In the genomic region with DNA sequence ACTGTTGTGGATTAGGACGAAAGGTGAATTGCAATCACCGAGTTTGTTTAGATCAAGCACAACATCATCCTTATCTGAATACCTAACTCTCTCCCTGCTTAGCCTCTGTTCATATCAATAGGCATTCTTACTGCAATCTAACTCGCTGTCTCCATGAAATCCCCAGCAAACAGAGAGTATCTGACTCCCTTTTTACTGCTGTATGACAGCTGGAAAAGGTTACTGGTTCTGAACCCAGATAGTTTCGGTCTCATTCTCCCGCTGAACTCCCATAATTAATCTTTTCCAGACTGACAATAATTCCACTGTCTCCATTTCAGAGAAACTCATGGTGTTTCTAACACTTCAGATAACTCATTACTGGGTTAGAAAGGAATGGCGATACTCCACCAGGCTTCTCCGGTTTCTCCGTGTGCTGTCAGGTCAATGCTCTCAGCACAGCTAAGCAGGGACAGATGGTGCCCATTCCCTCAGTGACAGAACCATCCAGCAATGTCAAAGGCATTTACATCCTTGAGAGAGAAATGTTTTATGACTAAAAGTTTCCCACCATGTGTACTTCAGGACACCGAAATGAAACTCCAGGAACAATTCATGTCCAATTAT, we compare ENCODE assay signal across 9 mouse cellular contexts.
DNase-seq lines count a peak whose midpoint lies in the region; ATAC-seq lines count a peak whose summit lies in the region.
"Had no signal": no experiment of that assay in that cellular context is flagged by ENCODE, and none has a peak within 500 bp of the region (broad histone marks: within the 10 kb centered on the region; RNA-seq: fewer than 3 reads in every experiment).

No protein-coding gene starts in this region.

- H3K9ac ChIP-seq in hindbrain, embryonic 13.5 days = no peak overlapping the region
- H3K9ac ChIP-seq in heart, embryonic 14.5 days (ENCODE audit: low read length) = peak overlapping the region; percentile 51
- no peak overlapping the region for H3K9ac ChIP-seq in liver, embryonic 15.5 days

- no peak overlapping the region for H3K4me3 ChIP-seq in hindbrain, embryonic 10.5 days
- H3K4me3 ChIP-seq in hindbrain, embryonic 13.5 days = no peak overlapping the region
- peak overlapping the region; percentile 31 for H3K4me3 ChIP-seq in brown adipose tissue, adult 24 weeks (ENCODE audit: insufficient read depth, low read depth, low read length)
- H3K4me3 ChIP-seq in heart, embryonic 14.5 days (ENCODE audit: control insufficient read depth in 1 of 2, insufficient read depth in 1 of 2, low read depth in 1 of 2, low read length in 2 of 2) = peak overlapping the region in 1 of 2 experiments; percentile 27; a peak in 3 of 4 replicates
- H3K4me3 ChIP-seq in liver, embryonic 15.5 days (replicated peaks) = peak overlapping the region; percentile 31; the same call in 1 of the 2 replicates

- DNase-seq in hindbrain, embryonic 10.5 days (ENCODE audit: low spot score) = peak; percentile 31
- no peak for DNase-seq in frontal cortex, adult 2 months (ENCODE audit: extremely low spot score in 1 of 2, low spot score in 1 of 2)
- no peak for DNase-seq in frontal cortex, postnatal 25 days (ENCODE audit: low spot score in 2 of 2)
- DNase-seq in spleen, postnatal 36 days (ENCODE audit: low spot score in 2 of 2) = no peak
- DNase-seq: layer of hippocampus, postnatal 36 days had no signal

- H3K9me3 ChIP-seq in hindbrain, embryonic 10.5 days = no peaks in the 10 kb centered on the region
- H3K9me3 ChIP-seq in hindbrain, embryonic 13.5 days = no peaks in the 10 kb centered on the region
- H3K9me3 ChIP-seq in heart, embryonic 14.5 days (ENCODE audit: control insufficient read depth, low read length) = no peaks in the 10 kb centered on the region
- H3K9me3 ChIP-seq in liver, embryonic 15.5 days (replicated peaks) = no peaks in the 10 kb centered on the region

- no peak for ATAC-seq in hindbrain, embryonic 13.5 days (ENCODE audit: low FRiP score)
- no peak for ATAC-seq in heart, embryonic 14.5 days (ENCODE audit: insufficient number of reproducible peaks, insufficient read depth, low FRiP score, low read depth)
- no peak for ATAC-seq in liver, embryonic 15.5 days (ENCODE audit: insufficient read depth)

- WGBS in hindbrain, embryonic 10.5 days = 75% methylated on average over 9 of the region's 9 CpGs
- 67% methylated on average over 9 of the region's 9 CpGs for WGBS in hindbrain, embryonic 13.5 days
- WGBS in heart, embryonic 14.5 days = 46% methylated on average over 9 of the region's 9 CpGs
- 64% methylated on average over 9 of the region's 9 CpGs for WGBS in liver, embryonic 15.5 days (ENCODE audit: insufficient replicate concordance)

- no peaks in the 10 kb centered on the region for H3K27me3 ChIP-seq in hindbrain, embryonic 10.5 days (ENCODE audit: insufficient read depth, poor library complexity, severe bottlenecking)
- H3K27me3 ChIP-seq in hindbrain, embryonic 13.5 days = no peaks in the 10 kb centered on the region
- no peaks in the 10 kb centered on the region for H3K27me3 ChIP-seq in heart, embryonic 14.5 days (ENCODE audit: control insufficient read depth, insufficient read depth, low read length)
- no peaks in the 10 kb centered on the region for H3K27me3 ChIP-seq in liver, embryonic 15.5 days

- H3K4me2 ChIP-seq in hindbrain, embryonic 13.5 days = no peak overlapping the region
- H3K4me2 ChIP-seq in heart, embryonic 14.5 days (ENCODE audit: low read length) = peak overlapping the region; percentile 61
- H3K4me2 ChIP-seq in liver, embryonic 15.5 days = peak overlapping the region; percentile 45

- H3K36me3 ChIP-seq in hindbrain, embryonic 10.5 days = no peaks in the 10 kb centered on the region
- no peaks in the 10 kb centered on the region for H3K36me3 ChIP-seq in hindbrain, embryonic 13.5 days
- H3K36me3 ChIP-seq in heart, embryonic 14.5 days (ENCODE audit: control insufficient read depth, insufficient read depth, low read length) = no peaks in the 10 kb centered on the region
- no peaks in the 10 kb centered on the region for H3K36me3 ChIP-seq in liver, embryonic 15.5 days (replicated peaks)

- no peaks in the 10 kb centered on the region for H3K4me1 ChIP-seq in hindbrain, embryonic 10.5 days (replicated peaks)
- no peaks in the 10 kb centered on the region for H3K4me1 ChIP-seq in hindbrain, embryonic 13.5 days (replicated peaks)
- H3K4me1 ChIP-seq in brown adipose tissue, adult 24 weeks (ENCODE audit: control insufficient read depth, insufficient read depth, insufficient read length, low read length) = no peaks in the 10 kb centered on the region
- no peaks in the 10 kb centered on the region; a peak in 2 of 4 replicates for H3K4me1 ChIP-seq in heart, embryonic 14.5 days (ENCODE audit: control insufficient read depth in 2 of 2, insufficient read depth in 2 of 2, low read length in 2 of 2)
- H3K4me1 ChIP-seq in liver, embryonic 15.5 days (replicated peaks) = peaks cover 4% of the 10 kb centered on the region; the same call in 1 of the 2 replicates

- no peak overlapping the region for H3K27ac ChIP-seq in hindbrain, embryonic 10.5 days
- no peak overlapping the region for H3K27ac ChIP-seq in hindbrain, embryonic 13.5 days
- H3K27ac ChIP-seq in brown adipose tissue, adult 24 weeks (replicated peaks; ENCODE audit: low read depth, low read length) = no peak overlapping the region
- 0 out of 4 replicates have a peak overlapping the region, but pooled peaks of 1 of the 2 experiments have one; percentile 12 for H3K27ac ChIP-seq in heart, embryonic 14.5 days (replicated peaks in 1 of 2; ENCODE audit: control insufficient read depth in 1 of 2, insufficient read depth in 1 of 2, low read depth in 2 of 2, low read length in 2 of 2)
- no peak overlapping the region for H3K27ac ChIP-seq in liver, embryonic 15.5 days (replicated peaks)

Comparison
In these comparisons a context has a peak if more than half of its experiments do, and no peak if none do; other contexts are left out.
1. H3K4me3 ChIP-seq: peak in brown adipose tissue, adult 24 weeks (single experiment) and liver, embryonic 15.5 days (single experiment); none in hindbrain, embryonic 10.5 days (single experiment) and hindbrain, embryonic 13.5 days (single experiment).